Mouse (Mus musculus) heart, postnatal 0 days (tissue): Measurements from ENCODE around the gene Efl1.

Source experiments
- CTCF ChIP-seq: IDR thresholded peaks from 2 replicates; pipeline ENCODE4 v1.5.1; 2016; ENCODE audit warnings: antibody characterized with exemption, control low read depth, low read depth
- EP300 ChIP-seq: IDR thresholded peaks from 2 replicates; pipeline ENCODE4 v1.6.1; 2016; ENCODE audit warnings: antibody characterized with exemption, low read depth

DNA sequence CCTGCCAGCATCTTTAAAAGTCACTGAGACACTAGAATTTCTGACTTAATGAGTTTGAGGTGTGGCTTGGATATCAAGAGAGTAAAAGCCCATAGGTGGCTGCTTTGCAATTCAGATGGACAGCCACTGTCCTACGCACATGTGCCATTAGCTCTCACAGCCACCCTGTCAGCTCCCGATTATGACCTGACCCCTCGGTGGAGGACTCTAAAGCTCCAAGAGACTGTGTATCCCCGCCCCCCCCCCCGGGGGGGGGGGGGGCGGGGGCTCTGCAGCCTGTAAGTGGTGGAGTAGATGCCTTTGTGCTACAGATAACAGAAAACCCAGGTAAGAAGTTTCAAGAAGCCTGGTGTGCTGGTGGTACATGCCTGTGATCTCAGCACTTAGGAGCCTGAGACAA, 135.3 kb downstream of the Efl1 start:
- TF ChIP-seq CTCF (no peak), EP300 (no peak)
